Mouse (Mus musculus) T-helper 17 cell (primary cell): ENCODE measurements at regions not wholly inside any gene's neighbourhood (a gene's known extent, or its start where the extent isn't known, plus 50 kb on each side); places are given as distances from the start of the nearest gene placed in this dataset.

ENCODE experiments used
- in situ Hi-C, 2 experiments: fragments of 300-600 bp; cut with MboI, MseI; formaldehyde crosslinking; loops; 1 replicate in 1 of 2; 2 replicates in 1 of 2; pipeline ENCODE4 v1.15.1; 2025; ENCODE audit warnings: high pct_unique_total_duplicates in 2 of 2

DNA sequence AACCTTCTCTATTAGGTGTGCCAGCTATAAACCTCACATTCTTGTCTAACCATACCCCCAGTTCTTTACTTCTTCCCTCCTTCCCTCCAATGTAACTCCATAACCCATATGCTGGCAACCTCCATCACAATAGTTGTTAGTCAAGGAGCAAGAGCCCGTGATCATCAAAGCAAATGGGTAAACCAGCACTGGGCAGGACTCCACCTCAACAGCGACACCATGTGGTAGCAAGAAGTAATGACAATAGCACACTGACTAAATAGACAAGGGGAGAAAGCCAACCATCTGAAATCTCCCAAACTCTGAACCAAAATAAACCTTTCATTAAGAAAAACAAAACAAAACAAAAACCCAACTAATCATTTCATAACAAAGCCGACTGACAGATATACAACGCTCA lies 297.8 kb downstream of the Psat1 start:
- in situ Hi-C loops = loop anchor here in 1 of 2 experiments (10.0 kb wide), 1 partner anchor 1665 kb away; no protein-coding TSS in a partner anchor

DNA sequence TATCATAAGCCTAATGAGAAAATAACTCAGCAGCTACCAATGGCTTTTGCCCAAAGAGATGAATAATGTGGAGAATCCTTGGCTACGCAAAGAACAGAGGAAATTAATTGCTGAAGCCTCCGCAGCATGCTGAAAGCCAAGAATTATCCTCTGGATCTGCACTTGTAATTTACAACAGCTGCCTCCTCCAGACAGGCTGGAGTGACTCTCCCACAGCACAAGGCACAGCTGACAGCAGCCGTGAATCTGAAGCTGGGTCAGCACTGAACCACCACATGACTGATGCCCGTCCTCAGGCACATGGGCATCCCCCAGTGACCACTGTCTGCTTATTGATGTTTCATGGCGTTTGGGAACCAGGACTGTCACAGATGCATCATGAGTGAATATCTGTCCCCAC lies 299.8 kb downstream of the Psat1 start:
- in situ Hi-C loops = loop anchor here in 1 of 2 experiments (10.0 kb wide), 1 partner anchor 1663 kb away; no protein-coding TSS in a partner anchor

DNA sequence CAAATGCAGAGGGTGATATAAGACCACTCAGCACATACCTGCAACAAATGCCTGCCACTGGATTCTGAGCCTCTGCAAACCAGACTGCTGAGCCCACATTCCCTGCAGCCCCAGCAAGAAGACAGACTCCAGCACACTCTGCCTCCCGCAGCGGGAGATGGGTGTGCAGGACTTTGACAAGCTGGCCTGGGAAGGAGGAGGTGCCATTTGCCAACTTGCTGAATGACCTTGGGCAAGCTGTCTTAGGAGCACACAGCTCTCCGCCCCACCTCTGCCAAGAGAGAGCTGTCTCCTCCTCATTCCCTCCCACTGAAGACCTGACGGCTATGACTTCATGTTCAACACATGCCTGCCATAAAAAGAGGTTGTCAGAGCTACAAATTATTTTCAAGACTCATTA lies 302.4 kb downstream of the Psat1 start:
- in situ Hi-C loops = loop anchor here in 1 of 2 experiments (10.0 kb wide), 1 partner anchor 1660 kb away; no protein-coding TSS in a partner anchor

DNA sequence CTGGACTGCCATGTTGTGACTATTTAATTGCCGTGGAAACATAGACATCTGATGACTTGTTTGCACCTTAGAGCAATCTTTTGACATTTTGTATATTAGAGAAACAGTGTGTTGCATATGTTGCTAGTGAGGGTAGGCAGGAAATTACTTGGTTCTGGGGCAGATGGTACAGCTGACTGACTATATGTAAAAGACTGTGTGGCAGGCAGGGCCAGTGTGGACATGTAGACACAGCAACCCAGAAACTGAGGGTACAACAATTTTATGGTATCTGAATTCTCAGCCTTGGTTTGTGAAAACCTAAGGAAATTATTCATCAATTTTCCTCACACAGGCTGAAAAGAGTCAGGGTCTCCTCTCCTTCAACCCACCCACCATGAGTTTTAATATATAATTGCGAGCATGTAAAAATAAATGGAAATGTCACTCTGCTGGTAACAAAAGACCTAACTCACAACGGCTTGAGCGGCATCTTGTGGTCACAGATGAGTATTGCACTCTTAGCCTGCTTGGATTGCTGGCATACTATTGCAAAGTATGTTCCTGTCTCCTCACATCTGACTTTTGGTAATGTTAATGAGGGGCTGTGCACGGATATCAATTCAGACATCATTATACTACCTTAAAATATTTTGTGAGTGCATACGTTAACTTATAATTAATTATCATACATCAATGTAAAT lies 329.8 kb downstream of the Psat1 start:
- in situ Hi-C loops = loop anchor here in 1 of 2 experiments (5.0 kb wide), 1 partner anchor 1630 kb away; no protein-coding TSS in a partner anchor

DNA sequence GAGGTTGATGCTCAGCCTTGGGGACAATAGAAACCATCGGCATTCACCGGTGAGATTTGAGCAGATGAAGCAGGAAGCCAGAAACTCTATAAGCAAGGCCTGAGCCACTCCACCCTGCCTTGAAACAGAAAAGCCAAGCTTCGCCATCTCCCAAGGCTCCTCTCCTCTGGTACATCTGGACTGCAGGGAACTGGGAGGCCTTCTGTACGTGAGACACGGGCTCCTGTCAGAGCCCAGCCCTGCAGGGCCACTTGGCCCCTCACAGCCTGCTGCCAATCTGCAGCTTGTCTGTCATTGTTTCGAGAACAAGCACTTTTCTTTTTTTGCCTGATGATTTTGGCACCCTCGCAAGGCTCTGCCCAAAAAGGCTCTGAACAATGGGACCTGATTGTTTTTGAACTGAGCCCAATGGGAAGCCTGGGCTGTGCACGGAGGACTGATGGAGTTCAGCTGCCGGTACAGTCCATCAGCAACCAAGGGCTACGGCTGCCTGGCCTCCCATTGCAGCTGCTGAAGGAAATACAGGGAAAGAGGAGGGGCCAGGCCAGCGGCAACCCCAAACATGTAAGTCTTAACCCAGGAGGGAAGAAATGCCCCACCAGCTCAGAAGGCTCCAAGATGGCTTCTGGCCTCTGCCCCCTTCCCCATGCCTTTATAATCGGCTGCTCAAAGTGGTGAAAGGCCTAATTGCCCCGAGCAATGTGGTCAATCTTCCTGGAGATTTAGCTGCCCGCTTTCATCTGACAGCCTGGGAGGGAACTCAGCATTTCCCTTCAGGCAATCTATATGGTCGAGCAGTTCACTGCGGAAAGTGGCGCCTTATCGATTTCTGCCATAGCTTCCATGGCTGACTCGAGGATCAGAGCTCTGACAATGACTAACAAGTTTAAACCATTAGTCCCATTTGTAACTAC lies 332.2 kb downstream of the Psat1 start:
- in situ Hi-C loops = loop anchor here in 1 of 2 experiments (5.0 kb wide), 1 partner anchor 1628 kb away; no protein-coding TSS in a partner anchor

DNA sequence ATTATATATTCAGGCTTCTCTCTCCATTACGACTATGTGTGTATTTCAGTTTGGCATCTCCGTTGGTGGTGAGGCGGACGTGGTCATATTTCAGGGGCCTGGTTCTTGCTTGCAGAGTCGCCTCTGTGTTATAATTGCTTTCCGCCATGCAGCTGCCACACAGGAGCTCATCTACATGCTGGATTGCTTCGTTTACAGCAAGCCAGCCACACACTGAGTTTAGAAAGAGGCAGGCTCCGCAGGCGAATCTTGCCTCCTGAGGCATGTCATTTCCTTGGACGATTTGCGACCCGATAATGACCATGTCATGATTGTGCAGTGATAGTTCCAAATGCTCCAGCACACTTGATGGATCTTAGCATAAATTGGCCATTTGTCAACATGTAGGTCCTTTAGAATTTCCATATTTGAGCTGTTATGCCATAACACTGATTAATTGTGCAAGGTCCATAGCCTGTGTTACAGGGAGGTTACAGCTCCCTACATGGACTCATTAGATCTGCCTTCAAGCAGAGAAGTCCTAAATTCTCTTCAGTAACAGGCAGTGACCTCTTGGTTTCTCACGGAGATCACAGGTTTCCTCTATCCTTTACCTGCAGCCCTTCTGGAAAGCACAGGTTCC lies 335.9 kb downstream of the Psat1 start:
- in situ Hi-C loops = no loop called here

DNA sequence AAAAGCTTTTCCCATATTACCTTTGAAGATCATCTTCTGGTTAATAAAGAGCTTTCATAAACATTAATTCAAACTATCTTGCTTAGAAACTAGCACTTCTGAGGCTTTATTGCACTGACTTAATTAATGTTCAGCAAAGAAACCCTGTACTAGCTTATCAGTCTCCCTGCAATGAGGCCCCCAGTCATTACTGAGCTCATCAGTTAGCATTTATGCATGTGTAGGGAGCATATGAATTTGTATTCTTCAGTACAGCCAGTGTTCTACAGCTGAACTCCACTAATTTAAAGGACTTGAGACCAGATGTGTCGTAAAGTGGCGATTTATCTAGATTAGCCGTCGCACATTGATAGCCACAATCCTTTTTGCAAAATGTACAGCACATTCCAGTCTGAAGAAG lies 340.7 kb downstream of the Psat1 start:
- in situ Hi-C loops = no loop called here

DNA sequence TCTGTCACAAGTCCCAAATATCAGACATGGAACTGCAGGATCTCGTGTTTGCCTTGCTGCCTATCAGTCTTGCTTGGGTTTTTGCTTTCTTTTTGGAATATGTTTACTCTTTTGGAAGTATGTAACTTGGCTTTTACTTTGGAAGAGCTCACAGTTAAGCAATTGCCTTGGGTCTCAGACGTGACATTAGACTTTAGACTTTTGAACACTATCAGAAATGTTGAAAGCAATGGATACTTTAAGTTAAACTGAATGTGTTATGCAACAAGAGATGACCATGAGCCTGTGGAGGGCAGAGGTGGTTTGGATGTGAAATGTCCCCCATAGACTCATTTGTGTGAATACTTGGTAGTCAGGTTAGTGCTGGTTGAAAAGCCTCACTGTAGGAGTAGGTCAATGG lies 354.3 kb downstream of the Psat1 start:
- in situ Hi-C loops = no loop called here

DNA sequence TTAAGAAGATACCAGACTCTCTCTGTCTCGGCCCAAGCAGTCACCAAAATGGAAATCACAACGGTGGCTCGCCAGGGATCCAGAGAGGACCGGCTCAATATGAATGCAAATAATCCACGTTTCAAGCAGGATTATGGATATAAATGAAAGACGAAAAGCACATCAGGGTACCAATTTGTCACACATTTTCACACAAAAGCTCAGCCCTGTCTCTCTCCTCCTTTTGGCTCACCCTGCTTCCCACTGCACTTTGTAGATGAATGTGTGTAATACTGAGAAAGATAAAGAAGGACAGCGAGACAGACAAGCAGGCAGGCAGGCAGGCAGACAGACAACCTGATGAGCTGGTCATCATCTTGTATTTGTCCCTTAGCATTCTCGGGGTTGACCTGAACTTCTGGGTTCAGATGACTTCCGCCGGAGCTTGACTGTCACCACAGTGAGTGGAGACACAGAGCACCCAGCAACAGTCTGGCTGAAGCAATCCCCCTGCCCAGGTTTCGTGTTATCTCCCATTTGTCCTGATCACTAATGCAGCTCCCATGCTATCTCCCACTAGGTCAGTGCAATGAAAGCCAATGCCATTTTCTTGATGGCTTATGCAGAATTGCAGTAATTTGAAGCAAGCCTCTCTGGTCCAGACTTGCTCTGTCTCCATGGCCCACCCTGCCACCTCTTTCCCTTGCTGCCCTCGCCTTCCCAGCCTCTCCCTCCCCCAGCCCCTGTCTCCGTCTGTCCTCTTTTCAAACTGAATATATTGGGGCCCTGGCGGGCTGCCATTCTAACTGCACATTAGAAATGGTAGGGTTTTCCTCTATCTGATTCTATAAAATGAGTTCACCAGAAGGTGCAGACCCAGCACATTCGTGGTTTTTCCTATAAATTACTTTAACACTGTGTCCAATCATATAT lies 363.1 kb downstream of the Psat1 start:
- in situ Hi-C loops = no loop called here

DNA sequence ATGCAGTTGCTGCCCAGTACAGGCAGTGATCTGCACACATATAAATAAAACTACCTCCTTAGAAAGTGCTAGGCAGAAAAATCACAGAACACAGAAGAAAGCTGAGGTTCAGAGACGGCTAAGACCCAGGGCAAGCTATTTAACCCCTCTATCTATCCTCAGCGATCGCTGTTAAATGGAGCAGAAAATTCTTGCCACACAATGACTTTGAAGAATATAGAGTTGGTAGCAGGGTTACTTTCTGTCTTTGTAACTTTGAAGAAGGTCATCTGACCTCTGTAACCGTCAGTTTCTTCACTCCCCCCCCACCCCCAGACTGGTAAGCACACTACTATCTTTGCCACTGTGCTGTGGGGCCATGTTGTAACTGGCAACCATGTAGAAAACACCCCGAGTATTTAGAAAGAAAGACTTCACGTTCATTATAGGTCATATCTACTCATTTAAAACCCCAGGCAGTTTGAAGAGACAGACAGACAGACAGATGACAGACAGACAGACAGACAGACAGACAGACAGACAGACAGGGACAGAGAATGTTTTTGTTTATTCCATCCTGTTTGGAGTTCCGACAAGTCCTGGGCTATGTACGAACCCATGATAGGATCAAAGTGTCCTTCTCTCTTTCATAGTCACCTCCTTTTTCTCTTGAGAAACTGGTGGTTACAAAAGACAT lies 363.9 kb downstream of the Psat1 start:
- in situ Hi-C loops = no loop called here

DNA sequence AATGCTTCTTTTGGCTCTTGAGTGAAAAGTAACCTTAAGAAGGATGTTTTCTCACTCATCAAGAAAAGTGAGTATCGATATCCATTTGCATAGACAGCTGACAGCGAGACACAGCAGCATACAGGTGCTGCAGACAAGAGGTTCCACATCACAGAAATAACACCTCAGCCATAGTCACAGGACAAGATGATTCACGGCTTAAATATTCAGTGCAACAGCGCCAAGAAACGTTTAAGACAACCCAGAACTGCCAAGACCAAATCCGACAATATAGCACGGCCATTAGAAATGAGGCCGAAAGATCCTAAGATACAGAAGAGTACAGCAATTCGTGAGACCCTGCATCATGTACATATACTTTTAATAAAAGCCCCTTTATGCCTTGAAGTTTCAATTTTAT lies 375.9 kb downstream of the Psat1 start:
- in situ Hi-C loops = no loop called here

DNA sequence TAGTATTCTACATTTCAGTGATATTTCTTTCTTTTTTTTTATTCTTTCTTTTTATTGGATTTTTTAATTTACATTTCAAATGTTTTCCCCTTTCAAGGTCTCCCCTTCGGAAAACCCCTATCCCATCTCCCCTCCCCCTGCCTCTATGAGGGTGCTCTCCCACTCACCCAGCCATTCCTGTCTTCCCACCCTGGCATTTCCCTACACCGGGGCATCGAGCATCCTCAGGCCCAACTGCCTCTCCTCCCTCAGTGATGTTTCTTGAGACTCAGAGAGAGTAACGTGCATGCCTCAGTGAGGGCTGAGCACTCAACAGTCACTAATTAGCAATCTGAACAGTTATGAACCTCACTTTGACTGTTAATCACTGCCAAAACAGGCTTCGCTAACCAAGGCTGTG lies 385.6 kb downstream of the Psat1 start:
- in situ Hi-C loops = no loop called here

DNA sequence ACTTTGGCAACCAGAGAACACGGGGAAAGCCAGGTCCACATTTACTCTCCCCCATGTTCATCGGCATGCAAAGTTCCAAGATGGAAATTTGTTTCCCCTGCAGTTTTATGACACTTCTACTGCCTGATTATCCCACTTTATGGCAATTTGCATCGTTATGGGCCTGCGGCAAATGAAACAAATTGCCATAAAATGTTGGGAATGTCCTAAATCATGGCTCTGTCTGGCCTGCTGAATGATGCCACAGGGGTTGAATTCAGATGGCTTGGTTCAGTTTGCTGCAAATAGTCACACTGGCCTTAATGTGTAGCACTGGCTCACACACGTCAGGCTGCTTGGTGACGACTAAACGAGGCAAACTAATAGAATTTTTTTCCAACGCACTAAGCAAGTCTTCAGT lies 393.2 kb downstream of the Psat1 start:
- in situ Hi-C loops = no loop called here

DNA sequence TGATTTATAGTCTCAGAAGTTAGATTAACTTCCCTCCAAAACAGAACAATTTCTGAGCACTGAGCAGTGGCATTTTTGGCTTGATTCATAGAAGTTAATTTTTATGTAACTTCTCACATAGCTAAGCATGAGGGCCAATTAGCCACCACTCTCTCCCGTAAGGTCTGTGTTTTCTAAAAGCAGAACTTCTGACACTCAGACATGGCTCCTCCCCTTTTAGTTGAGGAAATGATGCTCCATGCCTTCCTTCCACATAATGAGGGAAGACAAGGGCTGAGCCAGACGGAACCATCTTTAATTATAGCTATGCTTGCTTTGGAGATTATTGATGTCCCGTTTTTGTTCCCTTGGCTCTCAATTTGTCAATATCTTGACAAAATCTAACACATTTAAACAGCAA lies 429.3 kb downstream of the Psat1 start:
- in situ Hi-C loops = no loop called here

DNA sequence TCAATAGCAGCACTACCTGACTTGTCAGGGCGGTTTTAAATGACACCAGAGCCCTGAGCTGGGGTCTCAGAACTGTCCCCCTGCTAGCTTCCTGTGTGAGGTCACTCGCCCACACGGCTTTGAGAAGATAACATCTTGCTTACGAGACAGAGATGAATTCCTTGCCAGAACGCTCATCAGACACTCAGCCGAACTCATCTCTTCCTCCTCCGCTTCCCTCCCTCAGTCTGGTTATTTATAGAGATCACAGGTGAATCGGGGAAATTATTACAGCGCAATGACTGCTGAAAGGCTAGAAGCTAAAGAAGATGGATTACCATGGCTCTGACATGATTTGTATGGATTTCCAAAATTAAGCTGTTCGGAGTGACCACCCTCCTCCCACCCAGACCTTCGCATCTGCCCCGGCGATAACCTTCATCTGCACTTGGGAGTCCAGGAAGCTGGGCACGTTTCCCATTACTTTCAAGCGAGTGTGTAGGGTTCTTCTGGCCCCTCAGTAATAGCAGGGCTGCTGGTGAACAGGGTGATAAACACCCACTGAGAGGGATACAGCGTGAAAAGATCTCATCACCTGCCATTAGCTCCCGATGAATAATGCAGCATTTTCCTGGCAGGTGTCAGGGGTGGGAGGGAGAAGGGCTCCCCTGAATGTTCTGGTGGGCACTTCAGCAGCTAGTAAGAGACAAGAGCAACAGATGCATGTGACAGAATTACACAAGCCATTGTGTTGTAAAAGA lies 430.4 kb downstream of the Psat1 start:
- in situ Hi-C loops = no loop called here

DNA sequence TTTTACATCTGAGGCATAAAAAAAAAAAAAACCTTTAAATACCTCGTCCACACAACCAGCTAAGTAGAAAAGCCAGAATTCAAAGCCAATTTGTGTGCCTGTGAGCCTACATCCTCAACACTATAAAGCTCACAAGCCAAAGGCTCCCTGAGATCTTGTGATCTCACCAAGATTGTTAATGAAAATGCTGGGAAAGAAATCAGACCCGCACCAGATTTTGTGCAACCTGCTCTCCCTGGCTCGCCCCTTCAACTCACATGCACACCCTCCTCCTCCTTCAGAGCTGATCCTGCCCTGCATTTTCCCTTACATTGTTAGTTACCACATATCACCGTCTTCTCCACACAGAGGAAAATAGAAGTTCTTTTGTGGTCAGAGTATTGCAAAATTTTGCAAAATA lies 433.9 kb downstream of the Psat1 start:
- in situ Hi-C loops = no loop called here

DNA sequence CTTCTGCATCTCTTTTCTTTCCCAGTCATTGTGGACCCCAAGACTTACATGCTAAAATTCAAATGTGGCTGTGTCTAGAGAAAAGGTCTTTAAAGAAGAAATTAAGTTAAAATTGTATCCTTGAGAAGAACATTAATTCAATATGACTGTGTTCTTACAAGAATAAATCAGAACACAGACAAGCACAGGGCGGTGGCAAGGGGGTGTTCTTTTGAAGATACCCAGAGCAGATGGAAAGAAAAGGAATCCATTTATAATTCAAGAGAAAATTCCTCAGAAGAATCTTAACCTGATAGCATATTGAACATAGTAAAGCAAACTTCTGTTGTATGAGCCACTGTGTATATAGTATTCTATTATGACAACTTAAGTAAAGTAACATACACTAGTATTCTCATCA lies 436.7 kb downstream of the Psat1 start:
- in situ Hi-C loops = no loop called here

DNA sequence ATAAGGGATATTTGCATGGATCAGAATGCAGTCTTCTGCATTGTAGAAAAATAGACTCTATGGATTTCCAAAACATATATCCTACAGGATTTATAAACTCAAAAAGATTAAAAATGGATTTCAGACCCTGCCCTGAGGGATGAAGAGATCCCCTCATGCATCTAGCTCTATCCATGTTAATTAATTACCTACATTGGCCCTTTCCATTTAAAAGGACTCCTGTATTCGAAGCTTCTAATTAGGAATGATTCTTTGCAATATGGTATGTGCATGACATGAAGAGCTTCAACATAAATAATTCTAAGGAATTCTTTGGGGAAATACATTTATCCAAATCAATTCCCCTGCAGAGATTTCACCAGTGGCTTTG lies 444.2 kb downstream of the Psat1 start:
- in situ Hi-C loops = no loop called here

DNA sequence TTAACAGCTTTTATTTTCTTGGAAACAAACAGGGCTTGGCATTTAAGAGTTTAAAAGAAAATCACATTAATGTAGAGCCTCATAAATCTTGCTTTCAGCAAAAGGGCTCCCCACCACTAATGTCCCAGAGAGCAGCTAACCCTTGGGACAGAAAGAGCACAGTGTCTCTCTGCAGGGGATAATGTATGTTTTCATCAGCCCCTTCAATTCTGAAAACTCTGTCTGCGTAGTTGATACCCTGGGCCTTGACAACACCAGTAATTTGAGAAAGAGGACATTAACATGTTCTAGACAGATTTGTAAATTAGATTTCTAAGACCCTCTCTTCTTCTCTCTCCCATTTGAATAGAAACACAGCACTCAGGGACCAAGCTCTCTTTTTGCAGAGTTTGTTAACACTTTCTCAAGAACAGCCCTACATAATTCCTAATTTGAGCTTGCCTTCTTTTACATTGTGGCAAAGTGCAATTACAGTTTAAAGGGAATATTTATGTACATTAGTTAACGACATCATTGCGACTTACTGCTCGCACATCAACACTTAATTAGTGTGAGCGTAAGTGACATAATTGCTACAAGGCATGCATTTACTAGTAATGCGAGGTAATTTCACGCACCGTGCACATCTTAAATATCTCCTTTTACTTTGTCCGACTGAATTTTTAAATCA lies 444.7 kb downstream of the Psat1 start:
- in situ Hi-C loops = no loop called here
